26 mouse cellular contexts compared by ENCODE assay signal in the genomic region with DNA sequence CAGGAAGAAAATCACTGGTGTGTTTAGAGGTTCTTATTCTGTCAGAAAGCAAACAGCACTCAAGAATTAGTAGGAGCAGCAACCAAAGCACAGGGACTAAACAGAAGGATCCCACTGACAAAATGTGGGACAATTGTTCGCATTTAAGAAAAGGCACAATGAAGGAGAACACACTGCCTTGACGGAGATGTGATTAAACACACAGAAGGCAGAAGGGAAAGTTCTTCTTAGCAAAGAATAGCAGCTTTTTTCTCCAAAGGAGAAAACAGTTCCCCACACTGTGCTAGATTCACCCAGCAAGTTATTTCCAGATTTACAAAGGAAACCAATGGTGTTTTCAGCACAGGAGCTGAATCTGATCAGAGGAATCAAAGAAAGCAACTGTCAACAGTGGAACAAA.
"Had no signal": no experiment of that assay in that cellular context is flagged by ENCODE, and none has a peak within 500 bp of the region (broad histone marks: within the 10 kb centered on the region; RNA-seq: fewer than 3 reads in every experiment).

No protein-coding gene starts in this region.

- ATAC-seq: hindbrain, postnatal 0 days; intestine, embryonic 16.5 days; liver, embryonic 12.5 days had no signal

- H3K27me3 ChIP-seq: heart, embryonic 13.5 days; heart, embryonic 15.5 days; hindbrain, embryonic 13.5 days; hindbrain, embryonic 15.5 days; kidney, embryonic 15.5 days; limb, embryonic 15.5 days; liver, embryonic 12.5 days had no signal

- H3K27ac ChIP-seq: gastrocnemius, adult 2 months; heart, embryonic 13.5 days; heart, embryonic 15.5 days; hindbrain, embryonic 13.5 days; hindbrain, embryonic 15.5 days; hindbrain, postnatal 0 days; kidney, embryonic 15.5 days; kidney, postnatal 0 days; limb, embryonic 13.5 days; limb, embryonic 15.5 days; liver, embryonic 12.5 days; liver, embryonic 14.5 days had no signal

- H3K4me1 ChIP-seq: heart, embryonic 13.5 days; heart, embryonic 15.5 days; hindbrain, embryonic 13.5 days; kidney, embryonic 15.5 days; liver, embryonic 12.5 days had no signal

- H3K36me3 ChIP-seq: heart, embryonic 13.5 days; heart, embryonic 15.5 days; hindbrain, embryonic 13.5 days; hindbrain, embryonic 15.5 days; kidney, embryonic 15.5 days; limb, embryonic 13.5 days; limb, embryonic 15.5 days; liver, embryonic 12.5 days had no signal

- H3K9ac ChIP-seq: heart, embryonic 13.5 days; heart, embryonic 15.5 days; hindbrain, embryonic 13.5 days; hindbrain, embryonic 15.5 days; kidney, embryonic 15.5 days; limb, embryonic 13.5 days; limb, embryonic 15.5 days; liver, embryonic 12.5 days; liver, embryonic 14.5 days had no signal

- DNase-seq: gastrocnemius, adult 2 months; gastrocnemius, postnatal 10 days; gastrocnemius, postnatal 25 days; heart, adult 18-20 months; heart, postnatal 14 days; heart, postnatal 36 days; kidney, adult 11 months; kidney, adult 2 months; kidney, adult 9 months; kidney, postnatal 14 days; kidney, postnatal 36 days; layer of hippocampus, adult 9-11 months; layer of hippocampus, postnatal 36 days had no signal

- H3K4me3 ChIP-seq: gastrocnemius, adult 2 months; heart, embryonic 13.5 days; heart, embryonic 15.5 days; hindbrain, embryonic 13.5 days; hindbrain, embryonic 15.5 days; kidney, embryonic 15.5 days; limb, embryonic 13.5 days; limb, embryonic 15.5 days; liver, embryonic 12.5 days had no signal

- H3K9me3 ChIP-seq: heart, embryonic 13.5 days; heart, embryonic 15.5 days; hindbrain, embryonic 13.5 days; hindbrain, embryonic 15.5 days; kidney, embryonic 15.5 days; limb, embryonic 13.5 days; limb, embryonic 15.5 days; liver, embryonic 12.5 days had no signal

- H3K4me2 ChIP-seq: heart, embryonic 11.5 days; heart, embryonic 13.5 days; heart, embryonic 15.5 days; hindbrain, embryonic 13.5 days; hindbrain, embryonic 15.5 days; kidney, embryonic 15.5 days; limb, embryonic 15.5 days; liver, embryonic 12.5 days had no signal
